Mouse (Mus musculus) neural tube, embryonic 13.5 days (tissue): Measurements from ENCODE around the gene Ehd2. TPM values are rescaled to one million over a fixed set of nuclear protein-coding genes. Genes with fewer than 3 reads are reported as not detected.
"Not testable (repeated sequence)": the region's sequence is repeated elsewhere in the genome, so short reads cannot be mapped to it uniquely, and the experiment has no call there.

Experiments
- ATAC-seq: fragments of 200-750 bp; cut with Nextera tagmentation; 2 replicates; pipeline ENCODE4 v1.8.0; 2017; ENCODE audit warnings: low read depth, mild to moderate bottlenecking, moderate TSS enrichment, moderate library complexity
- H3K27ac ChIP-seq: fragments of 300-500 bp; sonication (generic); replicated peaks from 2 replicates; pipeline ENCODE4 v1.5.1; 2015; ENCODE audit warnings: moderate library complexity, mild to moderate bottlenecking, inconsistent platforms
- H3K27me3 ChIP-seq: fragments of 300-500 bp; sonication (generic); 2 replicates; pipeline ENCODE4 v1.6.1; 2015; ENCODE audit warnings: mild to moderate bottlenecking, inconsistent platforms
- H3K36me3 ChIP-seq: fragments of 300-500 bp; sonication (generic); 2 replicates; pipeline ENCODE4 v1.6.1; 2015; ENCODE audit warnings: mild to moderate bottlenecking, inconsistent platforms
- H3K4me1 ChIP-seq: fragments of 300-500 bp; sonication (generic); replicated peaks from 2 replicates; pipeline ENCODE4 v1.6.1; 2015; ENCODE audit warnings: inconsistent platforms
- H3K4me2 ChIP-seq: fragments of 300-500 bp; sonication (generic); 2 replicates; pipeline ENCODE4 v1.6.1; 2015; ENCODE audit warnings: inconsistent platforms, mild to moderate bottlenecking, moderate library complexity
- H3K4me3 ChIP-seq: fragments of 300-500 bp; sonication (generic); 2 replicates; pipeline ENCODE4 v1.5.1; 2015; ENCODE audit warnings: mild to moderate bottlenecking, inconsistent platforms
- H3K9ac ChIP-seq: fragments of 300-500 bp; sonication (generic); 2 replicates; pipeline ENCODE4 v1.6.1; 2015; ENCODE audit warnings: moderate library complexity, mild to moderate bottlenecking, inconsistent platforms
- H3K9me3 ChIP-seq: fragments of 300-500 bp; sonication (generic); 2 replicates; pipeline ENCODE4 v1.6.1; 2016; ENCODE audit warnings: inconsistent platforms
- WGBS: fragments of 180-500 bp; shearing (Covaris S2); methylation state at CpG from one replicate; pipeline ENCODE4 v1.1.7; 2015; 5-methylcytosine and 5-hydroxymethylcytosine counted together
- polyA plus RNA-seq: library from polyadenylated mRNA; unstranded; fragments of >200 nt; fragmentation: Nextera tagmentation; extraction: Ambion mirVana; gene quantifications from 2 replicates; pipeline ENCODE4 v1.2.1, GENCODE M21; 2015

Ehd2 gene
- polyA plus RNA-seq, 1 experiment from 2014 or later, result 9.3 TPM

GRCm38 (mm10) chr7:15916134-15916723 lies 51.1 kb downstream of the Ehd2 start:
- Histone ChIP-seq H3K4me3 (no peak overlapping the region), H3K27ac (no peak overlapping the region), H3K9ac (no peak overlapping the region), H3K9me3 (no peaks in the 10 kb centered on the region), H3K36me3 (peaks cover 40% of the 10 kb centered on the region), H3K4me1 (peaks cover 18% of the 10 kb centered on the region), H3K27me3 (no peaks in the 10 kb centered on the region), H3K4me2 (no peak overlapping the region)
- WGBS, result 89% methylated on average over 3 of the region's 3 CpGs
- ATAC-seq, result no peak

DNA sequence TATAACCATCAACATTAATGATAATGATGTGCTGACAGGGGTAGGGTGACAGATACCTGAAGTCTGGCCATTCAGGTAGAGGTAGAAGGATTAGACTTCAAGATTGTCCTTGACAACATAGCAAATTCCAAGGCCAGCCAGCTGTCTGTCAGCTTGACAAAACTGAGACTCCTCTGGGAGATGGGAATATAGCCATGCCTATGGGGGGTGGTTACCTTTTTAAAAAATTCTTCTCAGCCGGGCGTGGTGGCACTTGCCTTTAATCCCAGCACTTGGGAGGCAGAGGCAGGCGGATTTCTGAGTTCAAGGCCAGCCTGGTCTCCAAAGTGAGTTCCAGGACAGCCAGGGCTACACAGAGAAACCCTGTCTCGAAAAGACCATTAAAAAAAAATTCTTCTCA lies 51.7 kb downstream of the Ehd2 start:
- H3K9ac ChIP-seq, H3K27me3 ChIP-seq, H3K4me3 ChIP-seq, H3K27ac ChIP-seq, H3K9me3 ChIP-seq, H3K4me2 ChIP-seq, ATAC-seq: not testable (repeated sequence)
- H3K4me1 ChIP-seq, result peaks cover 13% of the 10 kb centered on the region
- peaks cover 40% of the 10 kb centered on the region for H3K36me3 ChIP-seq
- WGBS, result 93% methylated on average over 4 of the region's 4 CpGs

DNA sequence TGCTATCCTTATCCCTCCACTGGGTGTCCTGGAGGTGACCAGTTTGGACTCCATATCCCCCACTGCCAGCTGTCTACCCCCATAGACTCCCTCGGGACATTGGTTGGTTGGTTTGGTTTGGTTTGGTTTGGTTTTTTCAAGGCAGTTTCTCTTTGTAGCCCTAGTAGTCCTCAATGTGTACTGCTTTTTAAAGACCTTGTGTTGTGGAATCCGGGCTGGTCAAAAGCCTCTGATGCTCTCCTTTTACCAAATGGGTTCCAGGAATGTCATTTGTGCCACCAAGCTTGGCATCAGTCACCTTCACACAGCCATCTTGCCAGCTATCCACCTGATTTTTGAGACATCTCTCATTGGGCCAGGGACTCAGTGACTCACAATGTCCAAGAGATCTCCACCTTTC lies 52.6 kb downstream of the Ehd2 start:
- 81% methylated on average over 2 of the region's 2 CpGs for WGBS
- Histone ChIP-seq H3K4me3 (no peak overlapping the region), H3K9me3 (no peaks in the 10 kb centered on the region), H3K4me1 (peaks cover 3% of the 10 kb centered on the region), H3K9ac (no peak overlapping the region), H3K36me3 (peaks cover 34% of the 10 kb centered on the region), H3K4me2 (no peak overlapping the region), H3K27ac (no peak overlapping the region), H3K27me3 (no peaks in the 10 kb centered on the region)
- no peak for ATAC-seq

GRCm38 (mm10) chr7:15914252-15914651 lies 53.1 kb downstream of the Ehd2 start:
- no peak overlapping the region for H3K9ac ChIP-seq
- H3K4me2 ChIP-seq, result no peak overlapping the region
- H3K27me3 ChIP-seq, result no peaks in the 10 kb centered on the region
- H3K9me3 ChIP-seq, result no peaks in the 10 kb centered on the region
- no peak overlapping the region for H3K4me3 ChIP-seq
- no peak for ATAC-seq
- H3K36me3 ChIP-seq, result peaks cover 29% of the 10 kb centered on the region
- 53% methylated on average over 2 of the region's 2 CpGs for WGBS
- no peak overlapping the region for H3K27ac ChIP-seq
- no peaks in the 10 kb centered on the region for H3K4me1 ChIP-seq

- Histone ChIP-seq H3K4me2 (no peak overlapping the region), H3K27me3 (no peaks in the 10 kb centered on the region), H3K36me3 (peaks cover 12% of the 10 kb centered on the region), H3K27ac (no peak overlapping the region), H3K4me3 (no peak overlapping the region), H3K9ac (no peak overlapping the region), H3K4me1 (no peaks in the 10 kb centered on the region), H3K9me3 (no peaks in the 10 kb centered on the region)
- ATAC-seq, result peak; percentile 58; the same call in 1 of the 2 replicates
- 3% methylated on average over 4 of the region's 4 CpGs for WGBS
These were observed 55.2 kb downstream of the Ehd2 start for GRCm38 (mm10) chr7:15912183-15912582.

- Histone ChIP-seq H3K4me1 (no peaks in the 10 kb centered on the region), H3K9ac (no peak overlapping the region), H3K27ac (no peak overlapping the region), H3K9me3 (no peaks in the 10 kb centered on the region), H3K27me3 (no peaks in the 10 kb centered on the region), H3K4me2 (no peak overlapping the region), H3K36me3 (no peaks in the 10 kb centered on the region), H3K4me3 (no peak overlapping the region)
- WGBS, result 84% methylated on average over 5 of the region's 5 CpGs
- no peak for ATAC-seq
These were observed 56.8 kb downstream of the Ehd2 start for GRCm38 (mm10) chr7:15910521-15910920.

DNA sequence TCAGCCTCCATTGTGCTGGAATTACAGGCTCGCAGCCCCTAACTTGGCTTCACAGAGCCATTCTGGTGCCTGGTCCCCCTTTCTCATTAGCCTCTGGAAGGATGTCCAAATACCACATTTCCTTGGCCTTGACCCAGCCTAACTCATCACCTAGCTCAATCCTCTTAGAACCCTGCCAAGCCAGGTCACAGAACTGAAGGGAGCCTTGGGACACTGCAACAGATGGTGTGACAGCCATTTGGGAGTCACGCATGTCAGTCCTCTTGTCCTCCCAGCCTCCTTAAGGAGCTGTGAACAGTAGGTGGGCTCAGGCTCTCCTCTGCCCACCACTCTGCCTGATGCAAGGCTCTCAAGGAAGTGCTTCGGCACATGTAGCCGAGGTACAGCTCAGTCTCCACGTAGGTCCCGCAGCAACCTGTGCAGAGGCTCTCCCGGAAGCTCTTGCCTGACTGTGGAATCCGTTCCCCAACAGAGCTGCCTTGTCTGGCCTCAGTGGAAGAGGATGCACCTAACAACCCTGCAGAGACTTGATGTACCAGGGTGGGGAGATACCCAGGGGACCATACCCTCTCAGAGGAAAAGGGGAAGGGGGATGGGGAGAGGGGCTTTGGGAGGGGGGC lies 59.3 kb downstream of the Ehd2 start:
- no peak for ATAC-seq
- H3K27me3 ChIP-seq, result no peaks in the 10 kb centered on the region
- H3K4me2 ChIP-seq, result no peak overlapping the region
- H3K9ac ChIP-seq, result no peak overlapping the region
- no peaks in the 10 kb centered on the region for H3K4me1 ChIP-seq
- WGBS, result 88% methylated on average over 8 of the region's 8 CpGs
- H3K36me3 ChIP-seq, result no peaks in the 10 kb centered on the region
- no peak overlapping the region for H3K27ac ChIP-seq
- no peak overlapping the region for H3K4me3 ChIP-seq
- H3K9me3 ChIP-seq, result no peaks in the 10 kb centered on the region

DNA sequence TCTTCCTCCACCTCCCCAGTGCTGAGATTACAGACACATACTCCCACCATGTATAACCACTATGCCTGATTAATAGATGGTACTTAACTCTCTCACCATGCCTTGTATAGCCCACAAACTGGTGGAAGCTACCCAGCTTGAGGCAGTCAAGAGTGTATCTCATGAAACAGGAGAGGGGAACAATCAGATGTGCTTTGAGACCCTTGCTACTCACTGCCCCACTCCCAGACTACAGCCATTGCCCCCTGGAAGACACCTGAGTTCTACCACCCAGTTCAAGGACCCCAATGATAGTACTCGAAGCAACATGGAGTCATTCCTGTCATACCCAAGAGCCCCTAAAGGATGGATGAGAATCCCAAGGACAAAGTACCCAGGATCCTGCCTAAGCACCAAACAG lies 60.8 kb downstream of the Ehd2 start:
- no peaks in the 10 kb centered on the region for H3K36me3 ChIP-seq
- whole genome bisulfite sequencing, result 92% methylated on average over 1 of the region's 1 CpGs
- no peak for ATAC-seq

DNA sequence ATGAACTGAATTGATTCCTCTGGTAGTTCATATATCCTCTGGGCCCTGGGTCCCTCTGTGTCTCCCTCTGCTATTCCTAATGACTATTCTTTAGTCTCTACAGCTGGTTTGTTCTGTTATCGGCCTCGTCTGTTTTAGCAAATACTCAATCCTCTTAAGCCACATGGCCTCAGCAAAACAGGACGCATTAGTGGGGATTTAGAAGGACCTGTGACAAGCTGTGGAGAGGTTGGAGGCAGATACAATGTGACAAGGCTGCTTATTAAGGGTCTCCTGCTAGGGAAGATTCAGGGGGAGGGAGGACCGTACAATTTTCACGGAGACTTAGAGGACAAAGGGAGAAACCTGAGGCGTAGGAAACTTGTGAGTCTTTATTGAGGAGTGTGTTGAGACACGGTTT lies 61.5 kb downstream of the Ehd2 start:
- no peak overlapping the region for H3K27ac ChIP-seq
- H3K4me2 ChIP-seq, result no peak overlapping the region
- WGBS, result 83% methylated on average over 7 of the region's 7 CpGs

More for the DNA sequence above, 60.8 kb downstream of the Ehd2 start:
- no peaks in the 10 kb centered on the region for H3K9me3 ChIP-seq
- H3K4me2 ChIP-seq, result no peak overlapping the region
- no peak overlapping the region for H3K27ac ChIP-seq
- H3K9ac ChIP-seq, result no peak overlapping the region
- no peaks in the 10 kb centered on the region for H3K27me3 ChIP-seq
- no peaks in the 10 kb centered on the region for H3K4me1 ChIP-seq
- no peak overlapping the region for H3K4me3 ChIP-seq

GRCm38 (mm10) chr7:15901366-15902048 lies 65.9 kb downstream of the Ehd2 start:
- H3K36me3 ChIP-seq, result no peaks in the 10 kb centered on the region
- no peaks in the 10 kb centered on the region for H3K9me3 ChIP-seq
- WGBS, result 77% methylated on average over 9 of the region's 9 CpGs
- no peak overlapping the region for H3K4me2 ChIP-seq
- H3K27me3 ChIP-seq, result no peaks in the 10 kb centered on the region
- no peak for ATAC-seq
- H3K9ac ChIP-seq, result no peak overlapping the region
- H3K4me1 ChIP-seq, result no peaks in the 10 kb centered on the region
- no peak overlapping the region for H3K4me3 ChIP-seq
- no peak overlapping the region for H3K27ac ChIP-seq

More for the DNA sequence above, 61.5 kb downstream of the Ehd2 start:
- Histone ChIP-seq H3K4me1 (no peaks in the 10 kb centered on the region), H3K27me3 (no peaks in the 10 kb centered on the region), H3K9me3 (no peaks in the 10 kb centered on the region), H3K36me3 (no peaks in the 10 kb centered on the region), H3K9ac (no peak overlapping the region), H3K4me3 (no peak overlapping the region)
- no peak for ATAC-seq
